Mouse (Mus musculus): ENCODE measurements at regions not wholly inside any gene's neighbourhood (a gene's known extent, or its start where the extent isn't known, plus 50 kb on each side); places are given as distances from the start of the nearest gene placed in this dataset.

- TF ChIP-seq POLR2A (IDR thresholded peaks at IDR 0.05; ENCODE audit: borderline replicate concordance, extremely low read depth, insufficient read depth, insufficient read length, poor library complexity, severe bottlenecking) (no peak), CTCF (IDR thresholded peaks at IDR 0.05; ENCODE audit: borderline replicate concordance, extremely low read depth, insufficient read depth, insufficient read length) (no peak)
Measured at GRCm38 (mm10) chr5:148688501-148688900, 135.9 kb upstream of the Ubl3 start.

Measured in brain, embryonic 14.5 days (tissue).